Mouse (Mus musculus): ENCODE results near the gene Cobll1.
"Not testable (repeated sequence)": the region's sequence is repeated elsewhere in the genome, so short reads cannot be mapped to it uniquely, and the experiment has no call there.

The Cobll1 gene

DNA sequence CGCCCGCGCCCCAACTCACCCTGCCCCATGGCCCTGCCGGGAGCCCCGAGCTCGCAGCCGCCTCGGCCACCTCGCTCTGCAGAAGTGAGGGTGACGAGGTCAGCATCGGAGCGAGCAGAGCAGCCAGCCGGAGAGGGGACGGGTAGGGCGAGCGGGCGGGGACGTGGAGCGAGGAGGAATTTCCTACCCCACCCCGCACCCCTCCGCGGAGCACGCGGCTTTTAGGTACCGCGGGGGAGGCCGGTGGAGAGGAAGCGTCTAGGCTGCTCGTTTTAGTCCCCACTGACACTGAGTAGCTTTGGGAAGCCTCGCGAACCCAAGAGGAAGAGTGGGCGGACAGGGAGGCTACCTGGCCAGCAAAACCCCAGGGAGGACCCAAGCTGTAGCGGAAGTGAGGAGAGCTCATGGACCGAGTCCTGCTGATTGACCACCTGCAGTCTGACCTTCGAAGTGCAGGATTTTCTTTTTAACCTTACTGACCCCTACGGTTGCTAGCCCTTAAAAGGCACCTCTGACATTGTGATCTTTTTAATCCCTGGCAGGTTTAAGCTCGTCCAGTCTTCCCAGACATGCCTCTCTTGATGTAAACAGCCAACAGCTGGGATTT, at the start of gene Cobll1:
Gene Cobll1, minus strand, starts transcription at position 440 of the 607 bp plus-strand sequence.
- no peak for DNase-seq (ENCODE audit: low spot score in 2 of 2)

DNA sequence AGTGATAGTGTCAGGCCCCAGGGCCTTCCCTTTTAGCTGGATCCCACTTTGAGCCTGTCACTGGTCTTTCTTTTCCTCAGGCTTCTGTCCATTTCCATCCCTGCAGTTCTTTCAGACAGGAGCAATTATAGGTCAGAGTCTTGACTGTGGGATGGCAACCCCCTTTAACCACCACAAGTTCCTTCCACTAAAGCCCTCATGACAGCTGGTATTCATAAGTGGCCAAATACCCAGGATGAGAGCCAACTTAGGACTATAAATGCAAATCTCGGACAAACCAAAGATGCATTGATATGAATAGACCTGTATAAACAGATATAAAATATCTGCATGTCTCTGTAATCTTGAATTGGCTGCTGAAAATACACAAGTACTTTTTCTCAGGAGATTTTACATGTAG, 49.5 kb upstream of the Cobll1 start:
- DNase-seq (ENCODE audit: low spot score in 2 of 2) = no peak

DNA sequence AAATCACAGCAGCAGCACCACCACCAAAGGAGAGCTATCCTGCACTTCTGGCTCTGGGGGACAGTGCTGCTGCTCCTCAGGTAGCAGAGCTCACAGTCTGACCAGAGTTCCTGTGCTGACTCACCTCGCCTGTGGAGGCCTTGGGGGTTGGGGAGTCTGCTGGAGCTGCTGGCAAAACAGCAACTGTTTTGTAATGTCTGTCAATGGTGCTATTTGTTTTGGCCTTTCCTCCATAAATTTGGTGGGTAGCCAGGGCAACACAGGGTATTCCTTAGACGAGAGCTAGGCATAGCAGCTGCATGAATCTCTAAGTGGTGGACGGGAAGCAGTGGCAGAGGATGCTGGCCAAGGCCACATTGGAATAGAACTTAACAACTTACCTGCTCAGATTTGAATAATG, 46.2 kb upstream of the Cobll1 start:
- peak in 1 of 2 experiments; percentile 6 for DNase-seq (ENCODE audit: low spot score in 2 of 2)

DNA sequence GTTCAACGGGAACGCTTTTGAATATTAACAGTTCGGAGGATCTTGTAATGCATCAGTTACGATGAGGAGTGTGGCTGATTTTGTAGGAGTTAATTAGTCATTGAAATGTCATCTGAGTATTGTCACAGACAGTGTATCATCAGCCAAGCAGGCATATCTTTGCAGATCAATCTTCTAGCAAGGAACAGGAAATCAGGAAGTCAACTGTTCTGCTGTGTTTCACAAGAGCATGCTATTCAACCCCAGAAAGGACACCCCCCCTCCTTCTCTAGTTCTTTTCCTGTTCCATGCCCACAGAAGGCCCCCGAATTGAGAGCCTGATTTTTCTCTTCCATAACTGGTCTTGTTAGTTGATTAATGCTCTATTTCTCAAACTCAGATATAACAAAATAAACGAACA, 43.8 kb upstream of the Cobll1 start:
- DNase-seq (ENCODE audit: low spot score in 2 of 2) = no peak

DNA sequence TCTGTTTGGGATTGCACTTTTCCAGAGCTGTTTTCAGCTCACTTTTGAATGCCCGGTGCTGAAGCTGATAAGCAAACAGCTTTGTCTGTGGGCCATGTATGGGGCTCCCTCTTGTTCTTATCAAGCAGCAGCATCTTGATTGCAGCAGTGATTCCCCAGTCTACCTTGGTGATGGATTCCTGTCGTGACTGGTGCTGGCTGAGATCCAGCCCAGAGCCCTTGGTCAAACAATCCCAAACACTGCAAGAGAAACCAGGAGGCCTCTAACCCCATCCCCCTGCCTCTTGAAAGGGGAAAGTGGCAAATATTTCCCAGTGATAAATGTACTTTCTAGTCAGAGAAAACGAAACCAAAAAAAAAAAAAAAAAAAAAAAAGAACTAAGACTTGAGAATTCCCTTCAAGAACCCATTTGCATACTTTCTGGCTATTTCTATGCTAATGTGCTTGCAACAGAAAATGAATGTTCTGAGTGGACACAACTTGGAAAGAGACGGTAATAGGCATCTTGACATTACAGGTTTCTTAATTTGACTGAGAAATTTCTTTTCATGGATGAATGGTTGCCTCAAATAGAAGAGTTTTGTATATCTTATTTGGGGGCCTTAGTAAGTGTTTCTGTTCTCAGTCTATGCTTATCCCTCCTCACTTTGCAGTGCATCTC, 40.0 kb upstream of the Cobll1 start:
- DNase-seq (ENCODE audit: low spot score in 2 of 2) = no peak

DNA sequence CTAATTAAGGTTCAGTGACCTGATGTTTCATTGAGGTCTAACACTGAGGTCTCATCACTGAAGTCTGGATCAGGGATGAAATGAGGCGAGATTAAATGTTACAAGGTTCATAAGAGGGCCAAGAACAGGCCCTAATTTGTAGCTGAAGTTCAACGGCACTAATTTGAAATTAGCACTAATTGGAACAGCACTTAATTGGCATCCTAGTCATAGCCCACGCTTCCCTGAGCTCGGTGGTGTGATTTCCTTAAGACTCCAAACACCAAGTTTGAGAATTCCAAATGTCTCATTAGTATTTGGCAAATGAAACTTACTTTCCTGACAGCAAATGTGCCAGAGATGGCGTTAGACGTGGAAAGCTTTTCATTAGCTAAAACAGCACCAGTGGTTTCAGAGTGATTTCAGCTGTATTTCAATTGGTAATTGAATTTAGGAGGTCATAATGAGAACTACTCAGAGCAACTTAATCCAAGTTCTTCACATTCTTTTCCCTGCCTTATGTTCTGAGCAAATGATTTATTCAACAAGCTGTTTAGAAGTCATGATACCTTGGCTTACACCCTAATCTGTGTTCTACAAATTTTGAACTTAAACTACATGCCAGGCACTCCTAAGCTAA, 36.3 kb upstream of the Cobll1 start:
- DNase-seq (ENCODE audit: low spot score in 2 of 2) = peak in 1 of 2 experiments; percentile 20

DNA sequence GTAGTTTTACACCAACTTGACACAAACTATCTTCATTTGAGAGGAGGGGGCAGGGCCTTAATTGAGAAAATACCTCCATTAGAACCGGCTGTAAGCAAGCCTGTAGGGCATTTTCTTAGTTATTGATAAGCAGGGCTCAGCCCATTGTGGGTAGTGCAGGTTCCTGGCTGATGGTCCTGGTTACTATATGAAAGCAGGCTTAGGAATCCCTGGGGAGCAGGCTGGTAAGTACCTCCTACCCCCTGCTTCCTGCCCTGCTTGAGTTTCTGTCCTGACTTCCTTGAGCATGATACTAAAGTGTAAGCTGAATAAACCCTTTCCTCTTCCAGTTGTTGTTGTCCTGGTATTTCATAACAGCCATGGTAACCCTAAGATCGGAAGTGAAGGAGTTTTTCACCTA, 34.7 kb upstream of the Cobll1 start:
- DNase-seq (ENCODE audit: low spot score in 2 of 2) = no peak

DNA sequence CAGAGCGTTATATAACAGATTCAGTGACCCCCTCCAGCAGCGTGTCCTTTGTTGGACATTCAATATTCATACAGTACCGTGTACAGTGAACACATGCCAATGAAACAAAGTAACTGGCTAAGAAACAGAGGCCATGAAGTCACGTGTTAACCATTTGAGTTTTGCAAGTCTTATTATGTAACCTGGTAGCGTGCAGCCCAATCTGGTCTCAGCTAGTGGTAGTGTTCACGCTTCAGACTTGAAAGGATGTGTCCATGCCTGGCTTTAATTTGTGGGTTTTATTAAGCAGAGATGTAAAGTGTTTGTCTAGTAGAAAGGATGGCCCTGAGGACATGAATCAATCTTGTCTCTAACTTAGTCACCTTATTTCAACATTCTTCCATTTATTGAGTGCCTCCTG, 29.5 kb upstream of the Cobll1 start:
- DNase-seq (ENCODE audit: low spot score in 2 of 2) = no peak

DNA sequence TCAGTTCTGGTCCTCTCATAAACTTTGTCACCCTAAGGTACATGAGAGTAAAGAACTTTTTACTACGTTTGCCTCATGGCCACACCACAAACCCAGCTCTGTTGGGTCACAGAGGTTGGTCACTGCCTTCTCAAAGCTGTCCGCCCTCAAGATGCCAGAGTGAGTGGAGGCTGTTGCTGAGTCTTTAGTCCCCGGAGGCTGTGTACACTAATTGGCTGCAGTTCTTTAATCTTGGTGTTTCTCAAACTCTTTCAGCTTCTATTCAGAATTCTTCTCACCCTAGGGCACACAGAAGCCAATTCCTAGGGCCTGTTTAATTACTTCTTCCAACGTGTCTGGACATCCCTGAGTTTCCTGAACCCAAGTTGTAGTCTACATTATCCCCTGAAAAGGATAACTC, 28.6 kb upstream of the Cobll1 start:
- DNase-seq (ENCODE audit: low spot score in 2 of 2) = no peak

DNA sequence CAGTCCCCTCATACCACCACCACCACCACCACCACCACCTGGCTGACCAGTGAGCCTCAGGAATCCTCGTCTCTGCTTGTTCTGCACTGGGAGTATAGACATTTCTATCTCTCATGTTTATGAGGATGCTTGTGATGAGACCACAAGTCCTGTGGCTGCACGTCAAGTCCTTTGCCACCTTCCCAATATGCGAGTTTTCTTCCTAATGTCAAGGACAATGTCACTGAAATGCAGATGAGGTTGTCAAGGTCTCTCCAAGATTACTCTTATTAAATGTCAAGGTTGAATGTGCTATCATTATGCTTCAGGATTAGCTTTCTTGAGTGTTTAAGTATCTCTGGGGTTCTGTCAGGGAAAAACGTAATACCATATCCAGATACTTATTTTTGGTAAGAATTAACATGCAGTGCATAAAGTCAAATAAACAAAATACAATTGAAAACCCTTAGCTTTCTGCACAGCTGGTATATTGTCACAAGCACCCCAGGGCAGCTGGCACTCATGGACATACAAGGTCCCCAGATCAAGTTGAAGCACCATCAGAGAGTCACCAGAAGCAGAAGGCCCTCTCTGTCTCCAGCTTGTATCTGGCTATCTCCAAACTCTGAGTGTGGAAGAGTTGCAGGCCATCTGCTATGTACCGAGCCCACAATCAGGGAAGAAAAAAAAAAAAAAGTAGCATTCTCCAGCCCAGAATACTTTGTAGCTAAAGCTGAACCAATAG, 27.5 kb upstream of the Cobll1 start:
- DNase-seq (ENCODE audit: low spot score in 2 of 2) = no peak

DNA sequence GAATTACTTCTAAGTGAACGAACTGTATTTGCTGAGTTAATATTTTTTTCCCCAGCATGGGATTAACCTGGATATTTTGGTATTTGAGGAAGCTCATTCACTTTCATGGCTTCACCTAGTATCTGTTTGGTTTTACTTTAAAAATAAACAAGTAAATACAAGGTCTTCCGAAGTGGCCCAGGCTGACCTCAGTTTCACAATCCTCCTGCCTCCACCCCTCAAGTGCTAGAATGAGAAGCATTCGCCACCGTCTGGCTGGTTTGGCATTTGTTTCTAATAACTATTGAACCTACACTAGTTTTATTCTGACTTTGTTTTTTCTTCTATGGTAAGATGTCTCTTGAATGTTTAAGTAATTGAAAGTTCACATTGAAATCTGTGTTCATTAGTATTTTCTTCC, 23.0 kb upstream of the Cobll1 start:
- no peak for DNase-seq (ENCODE audit: low spot score in 2 of 2)

DNA sequence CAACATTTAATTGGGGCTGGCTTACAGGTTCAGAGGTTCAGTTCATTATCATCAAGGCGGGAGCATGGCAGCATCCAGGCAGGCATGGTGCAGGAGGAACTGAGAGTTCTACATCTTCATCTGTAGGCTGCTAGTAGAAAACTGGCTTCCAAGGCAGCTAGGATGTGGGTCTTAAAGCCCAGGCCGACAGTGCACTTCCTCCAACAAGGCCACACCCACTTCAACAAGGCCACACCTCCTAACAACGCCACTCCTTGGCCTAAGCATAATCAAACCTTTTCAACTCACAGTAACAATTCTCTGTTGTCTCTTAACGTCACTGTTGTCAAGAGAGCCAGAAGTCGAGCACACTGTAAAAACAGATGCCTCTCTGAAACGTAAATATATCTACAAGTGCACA, 21.6 kb upstream of the Cobll1 start:
- not testable (repeated sequence) for DNase-seq (ENCODE audit: low spot score in 2 of 2)

DNA sequence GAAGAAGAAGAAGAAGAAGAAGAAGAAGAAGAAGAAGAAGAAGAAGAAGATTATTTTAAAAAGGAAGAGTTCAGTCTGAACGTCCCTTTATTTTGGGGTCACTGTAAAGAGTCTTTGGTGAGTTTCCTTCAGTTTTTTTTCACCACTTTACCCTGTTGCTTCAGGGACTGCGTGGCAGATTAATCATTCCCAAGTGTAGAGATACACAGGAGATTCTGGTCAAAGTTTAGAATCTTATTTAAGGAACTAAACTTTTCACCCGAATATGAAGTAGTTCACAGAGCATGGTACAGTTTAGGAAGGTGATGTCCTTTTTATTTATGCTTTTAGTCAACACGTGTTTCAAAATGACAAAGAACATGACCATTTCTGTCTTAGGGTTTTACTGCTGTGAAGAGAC, 21.2 kb upstream of the Cobll1 start:
- DNase-seq (ENCODE audit: low spot score in 2 of 2) = no peak

DNA sequence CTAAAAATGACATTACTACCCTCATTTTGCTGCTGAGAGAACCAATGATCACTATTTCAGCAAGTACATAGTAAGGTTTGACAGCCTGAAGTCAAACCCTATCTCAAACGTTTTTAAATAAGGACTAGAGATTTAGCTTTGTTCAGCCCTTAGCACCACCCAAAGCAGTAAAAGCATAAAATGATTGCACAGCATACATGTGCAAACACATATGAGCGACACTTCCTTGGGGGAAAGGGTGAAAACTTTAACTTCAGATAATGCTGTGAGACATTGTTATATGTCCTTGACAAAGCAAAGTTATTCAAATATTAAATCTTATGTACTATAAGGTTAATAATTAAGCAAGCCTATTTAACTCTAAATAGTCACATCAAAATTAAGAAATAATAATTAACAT, 18.2 kb upstream of the Cobll1 start:
- no peak for DNase-seq (ENCODE audit: low spot score in 2 of 2)

DNA sequence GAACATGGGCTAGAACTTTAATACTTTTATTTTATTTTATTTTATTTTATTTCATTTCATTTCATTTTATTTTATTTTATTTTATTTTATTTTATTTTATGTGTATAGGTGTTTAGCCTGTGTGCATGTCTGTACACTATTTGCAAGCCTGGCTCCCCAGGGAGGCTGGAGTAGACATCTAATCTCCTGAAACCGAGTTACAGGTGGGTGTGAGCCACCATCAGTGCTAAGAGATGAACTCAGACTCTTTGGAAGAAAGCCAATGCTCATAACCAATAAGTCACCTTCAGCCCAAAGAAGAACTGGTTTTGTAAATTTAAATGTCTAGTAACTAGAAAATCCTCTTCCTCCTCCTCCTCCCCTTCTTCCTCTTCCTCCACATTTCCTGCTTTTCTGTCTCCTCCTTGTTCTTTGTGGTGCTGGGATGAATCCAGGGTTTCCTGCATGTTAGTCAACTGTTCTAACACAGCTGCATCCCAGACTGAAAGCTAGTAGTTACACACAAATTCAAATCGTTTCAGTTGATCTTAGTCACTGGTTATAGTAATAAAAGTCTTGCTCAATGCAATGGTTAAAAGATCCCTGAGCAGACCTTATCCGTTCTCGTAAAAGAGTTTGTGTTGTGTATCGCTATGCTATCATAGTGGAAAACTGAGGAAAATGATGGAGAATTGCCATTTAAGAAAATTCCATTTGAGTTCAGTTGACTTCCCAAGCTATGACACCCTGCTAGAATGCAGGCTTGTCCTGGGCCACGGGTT, 17.5 kb upstream of the Cobll1 start:
- DNase-seq (ENCODE audit: low spot score in 2 of 2) = no peak

DNA sequence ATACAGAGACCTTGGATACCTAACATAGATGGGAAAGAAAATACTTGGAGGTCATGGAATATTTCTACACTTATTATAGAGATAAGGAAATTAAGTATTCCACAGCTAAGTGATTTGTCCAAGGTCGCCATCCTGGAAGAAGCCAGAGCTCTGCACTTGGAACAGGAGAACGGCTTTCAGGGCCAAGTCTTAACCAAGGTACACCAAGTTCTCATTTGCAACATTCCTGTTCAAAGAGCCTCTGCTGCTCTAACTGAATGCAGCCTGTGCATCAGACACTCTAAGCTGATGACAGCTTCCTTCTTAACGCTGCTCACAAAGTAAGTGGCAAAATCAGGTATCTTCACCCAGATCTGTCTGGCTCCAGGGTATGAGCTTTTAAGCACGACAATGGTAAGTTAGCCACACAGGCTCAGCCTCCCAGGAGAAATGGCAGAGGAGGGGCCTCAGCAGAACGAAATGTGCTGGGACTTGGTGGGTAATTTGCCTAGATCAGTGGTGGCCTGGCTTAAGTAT, 11.4 kb upstream of the Cobll1 start:
- DNase-seq (ENCODE audit: low spot score in 2 of 2) = no peak

DNA sequence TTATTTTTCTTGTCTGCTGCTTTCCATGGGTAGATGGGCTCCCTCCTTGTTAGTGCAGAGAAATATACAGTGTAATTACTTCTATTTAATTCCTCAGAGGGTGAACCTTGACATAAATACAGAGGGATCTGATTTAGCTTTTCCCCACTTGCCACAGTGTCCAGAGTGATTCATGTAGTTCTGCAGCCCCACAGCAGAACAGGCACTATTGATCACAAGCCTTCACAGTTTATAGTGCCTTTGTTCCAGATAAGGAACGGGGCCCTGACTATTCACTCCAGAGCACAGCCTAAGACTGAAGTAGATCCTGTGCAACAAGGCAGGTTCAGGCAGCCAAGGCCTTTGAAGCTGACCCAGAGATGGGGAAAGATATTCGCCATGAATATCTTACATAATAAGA, 10.4 kb upstream of the Cobll1 start:
- no peak for DNase-seq (ENCODE audit: low spot score in 2 of 2)

DNA sequence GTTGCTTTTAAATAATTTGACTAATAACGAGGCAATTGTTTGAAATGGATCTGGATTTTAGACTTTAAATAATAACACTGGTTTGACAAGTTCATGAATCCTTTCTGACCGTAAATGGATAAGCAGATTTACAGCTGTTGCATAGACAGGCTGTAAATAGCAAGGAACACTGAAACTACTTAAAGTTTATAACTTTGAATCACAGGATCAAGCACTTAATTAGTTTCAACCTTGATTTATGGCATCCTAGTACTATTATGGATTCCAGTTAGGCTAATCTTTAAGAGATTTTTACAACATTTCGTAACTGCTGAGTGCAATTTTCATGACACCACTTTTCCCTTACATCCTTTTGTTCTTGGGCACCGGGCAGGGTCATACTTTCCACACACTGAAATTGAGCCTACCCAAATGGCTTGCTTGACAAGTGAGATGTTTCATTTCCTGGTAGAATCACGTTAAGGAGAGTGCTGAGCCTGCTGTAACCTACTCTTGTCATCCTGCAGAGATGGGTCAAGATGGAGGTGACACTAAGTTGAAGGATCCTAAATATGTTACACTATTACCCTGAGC, 1.1 kb upstream of the Cobll1 start:
- DNase-seq (ENCODE audit: low spot score in 2 of 2) = no peak

DNA sequence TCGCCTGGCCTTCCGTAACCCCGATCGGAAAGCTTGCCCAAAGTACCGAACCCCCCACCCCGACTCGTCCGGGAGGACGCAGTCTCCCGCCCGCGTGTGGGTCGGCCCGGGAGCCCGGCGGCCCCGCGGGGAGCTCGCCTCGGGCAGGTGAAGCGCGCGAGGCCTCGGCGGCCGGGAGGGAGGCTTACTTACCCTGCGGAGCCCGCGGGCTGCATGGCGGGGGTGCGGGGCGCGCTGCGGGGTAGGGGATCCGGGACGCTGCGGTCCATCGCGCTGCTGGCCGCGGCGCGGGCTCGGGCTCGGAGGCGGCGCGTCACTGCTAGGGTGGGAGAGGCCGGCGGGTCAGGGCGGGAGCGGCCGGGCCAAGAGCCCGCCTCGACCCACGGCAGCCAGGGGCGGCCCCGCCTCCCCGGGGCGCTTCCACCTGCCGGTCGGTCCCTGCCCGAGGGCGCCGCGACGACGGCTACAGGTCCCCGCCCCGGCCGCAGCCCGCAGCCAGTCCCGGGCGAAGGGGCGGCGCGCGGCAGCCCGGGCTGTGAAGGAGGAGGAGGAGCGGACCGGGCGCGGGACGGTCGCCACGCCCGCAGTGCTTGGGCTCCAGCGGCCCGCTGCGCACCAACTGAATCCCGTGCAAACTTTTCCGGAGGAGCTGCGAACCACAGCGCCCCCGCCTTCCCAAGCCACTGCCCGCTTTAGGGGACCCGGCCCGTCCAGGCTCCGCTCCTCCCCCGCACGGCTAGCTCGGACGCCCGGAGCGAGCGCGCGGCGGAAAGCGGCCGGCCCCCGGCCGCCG, 836 bp downstream of the Cobll1 start:
- DNase-seq (ENCODE audit: low spot score in 2 of 2) = peak; percentile 28 to 38

DNA sequence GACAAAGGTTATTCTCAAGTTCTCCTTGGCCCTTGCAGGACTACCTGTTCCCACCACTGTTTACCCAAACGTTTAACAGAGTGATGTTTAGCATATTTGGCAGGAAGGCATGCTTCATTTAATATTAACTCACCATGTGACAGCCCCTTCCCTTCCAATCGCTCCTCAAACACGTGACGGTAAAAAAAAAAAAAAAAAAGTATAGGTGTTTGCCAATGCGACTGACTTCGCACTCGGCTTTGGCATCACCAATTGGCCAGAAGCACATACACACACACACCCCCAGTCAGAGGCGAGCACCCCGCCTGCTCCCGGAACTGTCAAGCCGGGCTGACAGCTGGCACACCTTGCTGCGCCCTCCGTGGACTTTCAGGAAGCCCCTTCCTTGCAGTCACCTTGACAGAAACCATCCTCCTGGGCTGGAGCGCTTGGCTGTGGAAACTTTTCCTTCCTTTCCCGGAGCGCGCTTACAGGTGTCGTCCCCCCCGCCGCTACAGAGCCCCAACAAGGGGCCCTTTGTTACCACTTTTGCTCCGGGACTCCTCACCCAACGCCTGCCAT, 1.5 kb downstream of the Cobll1 start:
- DNase-seq (ENCODE audit: low spot score in 2 of 2) = no peak
